Comparison of ENCODE assay signal across 9 mouse cellular contexts in genomic region chr2:114013295-114013771, GRCm38 (mm10). TPM values are rescaled to one million over a fixed set of nuclear protein-coding genes. Genes with fewer than 3 reads are reported as not detected.
DNase-seq lines count a peak whose midpoint lies in the region; ATAC-seq and TF ChIP-seq lines count a peak whose summit lies in the region.
"Had no signal": no experiment of that assay in that cellular context is flagged by ENCODE, and none has a peak within 500 bp of the region (broad histone marks: within the 10 kb centered on the region; RNA-seq: fewer than 3 reads in every experiment).

TSS of gene Gjd2 (minus strand) at chr2:114013619.

- no peak within 1 kb of the TSS for H3K27ac ChIP-seq in lung, embryonic 14.5 days (ENCODE audit: low read depth)
- H3K27ac ChIP-seq in forebrain, embryonic 12.5 days: peak within 1 kb of the TSS; percentile 63

- no peaks in the 10 kb centered on the region for H3K4me1 ChIP-seq in lung, embryonic 14.5 days (ENCODE audit: insufficient read depth)
- H3K4me1 ChIP-seq in lung, adult 2 months (ENCODE audit: control insufficient read depth, insufficient read depth, low read length): no peaks in the 10 kb centered on the region
- H3K4me1 ChIP-seq in forebrain, embryonic 12.5 days: peaks cover 15% of the 10 kb centered on the region

- no peak within 1 kb of the TSS for H3K9ac ChIP-seq in lung, embryonic 14.5 days
- peak within 1 kb of the TSS; percentile 59 for H3K9ac ChIP-seq in forebrain, embryonic 12.5 days

- TF ChIP-seq POLR2A in lung, adult 2 months (IDR thresholded peaks at IDR 0.05; ENCODE audit: borderline replicate concordance, extremely low read depth, low read depth, low read length): no peak

- peaks cover 36% of the 10 kb centered on the region for H3K27me3 ChIP-seq in lung, embryonic 14.5 days (ENCODE audit: insufficient read depth, low read length)
- peaks cover 52% of the 10 kb centered on the region for H3K27me3 ChIP-seq in forebrain, embryonic 12.5 days

- ATAC-seq in lung, embryonic 14.5 days (ENCODE audit: insufficient read depth): peak; percentile 41; the same call in 1 of the 2 replicates
- peak; percentile 72 for ATAC-seq in forebrain, embryonic 12.5 days (ENCODE audit: low FRiP score)

- under 1% methylated on average over 56 of the region's 60 CpGs for WGBS in lung, embryonic 14.5 days
- 1% methylated on average over 60 of the region's 60 CpGs for WGBS in lung, adult 2 months
- WGBS in forebrain, embryonic 12.5 days: under 1% methylated on average over 42 of the region's 60 CpGs

- H3K36me3 ChIP-seq in lung, embryonic 14.5 days (ENCODE audit: insufficient read depth): no peaks in the 10 kb centered on the region
- no peaks in the 10 kb centered on the region for H3K36me3 ChIP-seq in forebrain, embryonic 12.5 days (replicated peaks)

- no peak for TF ChIP-seq CTCF in lung, embryonic 14.5 days (IDR thresholded peaks at IDR 0.05; ENCODE audit: low read depth)
- no peak for TF ChIP-seq CTCF in lung, adult 2 months (IDR thresholded peaks at IDR 0.05; ENCODE audit: insufficient read depth, low read length)

- peak; percentile 37 for DNase-seq in lung, embryonic 14.5 days
- DNase-seq in lung, adult 2 months: no peak
- peak; percentile 18 to 44 for DNase-seq in cerebellum, adult 18-20 months
- DNase-seq in left cerebral cortex, postnatal 4 days: peak; percentile 36
- DNase-seq in retina, adult 2 months (ENCODE audit: low read depth, low spot score): peak; percentile 76
- no peak for DNase-seq in ovary, adult 18-20 months (ENCODE audit: low spot score)
- no peak for DNase-seq in gastrocnemius, postnatal 4 days (ENCODE audit: low spot score in 2 of 2)

- H3K9me3 ChIP-seq in lung, embryonic 14.5 days (ENCODE audit: low read depth, low read length): no peaks in the 10 kb centered on the region
- H3K9me3 ChIP-seq in forebrain, embryonic 12.5 days: no peaks in the 10 kb centered on the region

- intact Hi-C loops in left cerebral cortex, postnatal 4 days (cut with DNase I): no loop called here

- H3K4me3 ChIP-seq in lung, embryonic 14.5 days (ENCODE audit: low read depth, low read length): peak within 1 kb of the TSS; percentile 36
- no peak within 1 kb of the TSS for H3K4me3 ChIP-seq in lung, adult 2 months (replicated peaks; ENCODE audit: extremely low read depth, low read depth, low read length)
- H3K4me3 ChIP-seq in forebrain, embryonic 12.5 days (replicated peaks): peak within 1 kb of the TSS; percentile 59

- H3K4me2 ChIP-seq in lung, embryonic 14.5 days: peak within 1 kb of the TSS; percentile 64
- peak within 1 kb of the TSS; percentile 91 for H3K4me2 ChIP-seq in forebrain, embryonic 12.5 days

RNA-seq across cellular contexts. Expression of gene Gjd2, which starts in this region (rescaled TPM):
- not detected in 2 replicates for polyA plus RNA-seq in lung, embryonic 14.5 days (2014; fragmentation: Nextera tagmentation; extraction: Ambion mirVana)
- 0.04 TPM in 1 of 2 replicates, not detected in the other for polyA plus RNA-seq in lung, adult 2 months (2012; rRNA removed)
- 2.2 and 2.6 TPM in 2 replicates for polyA plus RNA-seq in forebrain, embryonic 12.5 days (2016; fragmentation: Nextera tagmentation; extraction: Ambion mirVana)
- total RNA-seq in left cerebral cortex, postnatal 4 days (2021): 10 to 100 TPM; 19.4 to 23.5 TPM
- under 1 TPM in 1 of 2 experiments, not detected in 1; 0.15 TPM for total RNA-seq in gastrocnemius, postnatal 4 days (2021)
- total RNA-seq: neutrophil, adult 5-6 weeks had no signal

Comparison
In these comparisons a context has a peak if more than half of its experiments do, and no peak if none do; other contexts are left out.
1. RNA of gene Gjd2 (total RNA-seq): 19.4 to 23.5 TPM in left cerebral cortex, postnatal 4 days; 0.15 TPM in gastrocnemius, postnatal 4 days; every median in the first group is over 10 times any median in the second.
2. Peak in DNase-seq, ATAC-seq, H3K4me3 ChIP-seq and H3K4me2 ChIP-seq in lung, embryonic 14.5 days; RNA of the gene not detected or under 1 TPM.
3. DNase-seq: peak in cerebellum, adult 18-20 months (2 of 2), left cerebral cortex, postnatal 4 days (single experiment) and retina, adult 2 months (single experiment); none in lung, adult 2 months (single experiment), ovary, adult 18-20 months (single experiment) and gastrocnemius, postnatal 4 days (0 of 2).